Mouse (Mus musculus): ENCODE data around the gene Wdr61.
A peak's percentile ranks its signal among the peaks of the same experiment; 100 is the strongest.

Wdr61 gene

GRCm38 (mm10) chr9:54671962-54672361 is 62.4 kb downstream of the Wdr61 start:
- no peak for DNase-seq

- DNase-seq, result peak; percentile 17
These were observed 65.9 kb downstream of the Wdr61 start for GRCm38 (mm10) chr9:54668455-54668854.

- DNase-seq, result no peak
These were observed 68.2 kb downstream of the Wdr61 start for GRCm38 (mm10) chr9:54666116-54666515.
